Mouse (Mus musculus) bone marrow, adult 2 months (tissue): Measurements from ENCODE around the gene Sept7. TPM values are rescaled to one million over a fixed set of nuclear protein-coding genes. Genes with fewer than 3 reads are reported as not detected.
"Not testable (repeated sequence)": the region's sequence is repeated elsewhere in the genome, so short reads cannot be mapped to it uniquely, and the experiment has no call there.

Experiments
- H3K27ac ChIP-seq: fragments of 200-500 bp; 2 replicates; pipeline ENCODE4 v1.5.1; 2012; ENCODE audit warnings: low read depth, mild to moderate bottlenecking, control low read depth, inconsistent platforms, low read length; ENCODE audit not compliant: control insufficient read depth, poor library complexity, insufficient read depth
- H3K4me1 ChIP-seq: fragments of 200-500 bp; 2 replicates; pipeline ENCODE4 v1.6.1; 2011; ENCODE audit warnings: low read length; ENCODE audit not compliant: control insufficient read depth, insufficient read depth
- H3K4me3 ChIP-seq: fragments of 200-500 bp; replicated peaks from 2 replicates; pipeline ENCODE3; 2011; ENCODE audit warnings: mild to moderate bottlenecking, low read depth, low read length, control low read depth; ENCODE audit not compliant: control insufficient read depth
- CTCF ChIP-seq: fragments of 200-500 bp; IDR thresholded peaks from 2 replicates; pipeline ENCODE4 v1.5.1; 2011; ENCODE audit warnings: low read length, control low read depth; ENCODE audit not compliant: control insufficient read depth, insufficient read depth
- POLR2A ChIP-seq: fragments of 200-500 bp; IDR thresholded peaks from 2 replicates; pipeline ENCODE4 v1.6.1; 2011; ENCODE audit warnings: low read depth, mild to moderate bottlenecking, control low read depth, low read length, borderline replicate concordance; ENCODE audit not compliant: control insufficient read depth
- WGBS: fragments of 180-500 bp; shearing (Covaris S2); methylation state at CpG from one replicate; pipeline ENCODE4 v1.1.7; 2018; 5-methylcytosine and 5-hydroxymethylcytosine counted together
- polyA plus RNA-seq: library from polyadenylated mRNA; stranded (reverse); fragments of >200 nt; gene quantifications from 2 replicates; pipeline ENCODE4 v1.2.4, GENCODE M21; 2011; ENCODE audit warnings: low replicate concordance; ENCODE audit not compliant: missing spikeins, insufficient read depth, insufficient read length

The Sept7 gene
- polyA plus RNA-seq, 1 experiment, result 75.9 TPM

DNA sequence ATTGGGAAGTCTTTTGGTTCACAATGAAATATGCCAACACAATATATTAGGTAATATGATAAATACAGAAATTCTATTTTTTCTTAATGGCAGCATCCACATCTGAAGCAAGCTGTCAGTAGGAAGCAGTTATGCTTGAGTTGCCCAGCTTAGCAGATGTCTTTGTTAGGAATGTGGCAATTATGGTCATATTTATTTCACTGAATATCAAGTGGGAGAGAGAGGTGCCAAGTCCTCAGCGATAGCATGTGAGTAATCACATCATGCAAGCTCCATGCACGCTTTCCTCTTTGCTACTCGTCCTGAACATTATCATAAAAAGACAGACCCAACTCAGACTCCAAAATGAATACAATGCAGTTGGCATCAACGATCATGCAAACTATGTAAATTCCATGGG, 27.3 kb upstream of the Sept7 start:
- Histone ChIP-seq H3K27ac (no peak overlapping the region), H3K4me3 (no peak overlapping the region), H3K4me1 (no peaks in the 10 kb centered on the region)
- TF ChIP-seq POLR2A (no peak), CTCF (no peak)
- WGBS, result 88% methylated on average over 4 of the region's 4 CpGs

DNA sequence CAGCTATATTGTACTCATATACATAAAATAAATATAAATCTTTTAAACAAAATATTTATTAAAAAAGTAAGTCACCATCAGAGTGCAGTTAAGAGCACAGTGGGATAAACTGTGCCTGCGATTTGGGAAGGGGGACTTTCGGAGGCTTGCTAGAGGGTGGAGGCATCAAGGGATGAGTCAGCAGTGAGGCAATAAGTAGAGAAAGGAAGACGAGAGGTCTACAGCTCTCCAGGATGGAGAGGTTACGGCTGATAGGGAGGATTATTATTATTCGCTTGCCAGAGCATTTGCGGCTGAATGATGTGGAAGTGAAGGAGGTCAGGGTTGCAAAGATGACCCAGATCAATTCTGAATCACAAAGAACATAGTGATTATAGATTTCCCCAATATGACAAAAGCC, 22.5 kb upstream of the Sept7 start:
- WGBS, result 66% methylated on average over 6 of the region's 6 CpGs
- H3K4me1 ChIP-seq, result no peaks in the 10 kb centered on the region
- H3K4me3 ChIP-seq, result no peak overlapping the region
- TF ChIP-seq CTCF (no peak), POLR2A (no peak)
- no peak overlapping the region for H3K27ac ChIP-seq

DNA sequence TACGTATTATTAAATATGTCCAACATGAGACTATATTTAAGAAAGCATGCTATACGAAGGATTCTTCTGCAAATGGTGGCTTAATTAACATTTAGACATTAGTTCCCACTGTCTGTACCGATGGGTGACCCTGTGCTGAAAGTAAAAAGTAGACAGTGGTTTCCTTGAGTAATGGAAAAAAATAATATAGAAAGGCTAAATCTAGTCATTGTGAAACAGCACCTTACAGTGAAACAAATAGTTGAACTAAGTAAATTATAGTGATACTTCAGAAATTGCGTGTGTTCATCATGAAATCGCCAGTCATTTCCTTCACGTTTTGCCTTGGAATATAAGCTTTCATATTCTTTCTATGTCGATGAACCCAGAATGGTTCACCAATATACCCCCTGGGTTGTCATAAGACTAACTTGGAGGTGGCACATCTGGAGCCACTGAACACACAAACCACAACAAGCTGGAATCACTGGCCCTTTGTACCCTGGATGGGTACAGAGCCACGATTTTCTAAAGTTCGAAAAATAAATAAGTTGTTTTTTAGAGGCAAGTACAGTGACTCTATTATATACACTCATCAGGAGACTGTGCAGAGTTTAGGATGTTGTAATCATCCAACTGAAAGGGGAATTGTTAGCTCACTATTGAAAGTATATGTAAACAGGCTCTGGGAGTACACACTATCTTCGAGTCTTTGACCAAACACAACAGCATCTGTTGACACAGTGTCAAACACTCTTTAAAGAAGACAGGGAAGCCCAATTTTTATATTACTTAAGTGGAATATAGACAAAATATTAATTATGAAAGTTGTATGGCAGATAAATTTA, 21.8 kb upstream of the Sept7 start:
- 73% methylated on average over 10 of the region's 10 CpGs for WGBS
- TF ChIP-seq POLR2A, result no peak
- no peak for TF ChIP-seq CTCF
- no peak overlapping the region for H3K27ac ChIP-seq
- H3K4me1 ChIP-seq, result no peaks in the 10 kb centered on the region
- no peak overlapping the region for H3K4me3 ChIP-seq

DNA sequence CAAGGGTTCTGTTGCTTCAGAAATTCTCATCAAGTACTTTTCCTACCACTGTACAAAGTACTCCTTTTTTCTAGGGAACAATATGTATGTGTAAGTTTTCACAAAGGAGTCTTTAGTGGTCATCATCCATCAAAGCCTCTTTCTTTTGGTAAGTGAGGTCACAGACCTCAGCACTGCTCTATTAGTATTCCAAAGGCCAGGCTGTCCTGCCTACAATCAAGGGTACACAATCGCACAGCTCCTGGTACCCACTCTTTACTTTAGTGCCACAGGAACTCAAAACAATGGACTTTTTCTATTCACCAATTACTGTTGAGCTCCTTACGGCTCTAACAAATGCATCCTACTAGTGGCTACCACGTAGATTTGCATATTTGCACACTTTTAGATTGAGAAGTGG, 11.2 kb upstream of the Sept7 start:
- Histone ChIP-seq H3K27ac (no peak overlapping the region), H3K4me1 (no peaks in the 10 kb centered on the region), H3K4me3 (no peak overlapping the region)
- 83% methylated on average over 3 of the region's 3 CpGs for WGBS
- no peak for TF ChIP-seq POLR2A
- TF ChIP-seq CTCF, result no peak

DNA sequence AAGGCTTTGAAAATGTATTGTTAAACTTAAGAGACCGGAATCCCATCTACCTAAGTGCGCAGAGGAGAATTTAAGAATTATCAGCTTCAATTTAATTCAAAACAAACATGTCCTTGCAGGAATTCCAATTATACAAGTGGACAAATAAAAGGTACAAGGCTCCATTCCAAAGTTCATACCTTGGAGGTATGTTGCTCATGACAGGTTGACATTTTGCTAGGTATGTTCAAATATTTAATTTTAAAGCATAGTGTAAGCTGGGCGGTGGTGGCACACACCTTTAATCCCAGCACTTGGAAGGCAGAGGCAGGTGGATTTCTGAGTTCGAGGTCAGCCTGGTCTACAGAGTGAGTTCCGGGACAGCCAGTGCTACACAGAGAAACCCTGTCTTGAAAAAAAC, 10.5 kb upstream of the Sept7 start:
- not testable (repeated sequence) for H3K4me3 ChIP-seq

DNA sequence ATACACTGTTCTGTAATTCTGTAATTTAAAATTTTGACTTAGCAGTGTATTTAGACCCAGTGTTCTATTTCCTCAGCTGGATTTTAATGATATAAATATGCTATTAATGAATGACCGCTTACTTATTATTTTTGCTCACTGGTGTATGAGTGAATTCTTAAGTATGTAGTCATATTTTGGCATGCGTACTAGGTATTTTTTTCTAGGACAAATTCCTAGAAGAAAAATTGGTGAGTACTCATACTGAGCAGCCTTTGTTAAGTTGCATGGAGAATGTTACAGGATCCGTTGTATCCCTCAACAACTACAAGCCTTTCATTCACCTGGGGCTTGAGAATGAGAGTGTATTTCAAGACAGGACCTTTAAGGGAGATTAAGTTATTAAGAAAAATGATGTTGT, 10.0 kb upstream of the Sept7 start:
- no peak overlapping the region for H3K27ac ChIP-seq
- TF ChIP-seq POLR2A, result no peak
- TF ChIP-seq CTCF, result no peak
- H3K4me3 ChIP-seq, result no peak overlapping the region
- no peaks in the 10 kb centered on the region for H3K4me1 ChIP-seq
- 88% methylated on average over 3 of the region's 3 CpGs for WGBS

More for the DNA sequence above, 10.5 kb upstream of the Sept7 start:
- H3K27ac ChIP-seq, H3K4me1 ChIP-seq: not testable (repeated sequence)
- WGBS, result 83% methylated on average over 5 of the region's 5 CpGs

DNA sequence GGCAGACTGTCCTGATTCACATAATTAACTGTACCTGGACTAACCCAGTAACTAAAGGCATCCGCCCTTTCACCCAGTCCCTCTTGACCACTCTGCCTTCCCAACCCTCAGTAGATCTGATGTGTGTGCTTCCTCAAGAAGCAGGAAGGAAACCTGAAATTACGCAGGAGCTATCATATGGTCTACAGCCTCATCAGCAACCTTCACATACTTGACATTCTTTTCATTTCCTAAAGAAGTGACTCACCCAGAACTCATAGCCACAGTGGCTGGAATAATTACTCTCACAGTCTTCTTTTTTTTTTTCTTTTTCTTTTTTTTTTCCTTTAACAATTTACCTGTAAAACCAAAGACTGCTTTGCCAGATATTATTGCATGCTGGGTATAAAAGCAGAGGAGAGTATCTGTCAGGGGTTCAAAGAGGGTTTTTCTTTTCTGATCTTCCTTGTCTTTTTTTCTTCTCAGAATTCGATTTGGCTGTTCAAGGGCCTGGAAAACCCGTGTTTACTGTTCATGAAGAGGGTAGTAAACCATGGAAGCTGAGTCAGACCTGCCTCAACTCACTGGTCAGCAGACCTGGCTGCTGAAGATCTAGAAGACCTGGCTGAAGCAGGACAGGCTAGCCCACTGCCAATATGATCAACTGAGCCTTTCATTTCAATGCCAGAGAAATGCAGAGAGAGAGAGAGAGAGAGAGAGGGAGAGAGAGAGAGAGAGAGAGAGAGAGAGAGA, 8.1 kb upstream of the Sept7 start:
- WGBS, result 56% methylated on average over 4 of the region's 4 CpGs
- Histone ChIP-seq H3K4me1 (no peaks in the 10 kb centered on the region), H3K4me3 (no peak overlapping the region), H3K27ac (no peak overlapping the region)
- no peak for TF ChIP-seq CTCF
- no peak for TF ChIP-seq POLR2A

DNA sequence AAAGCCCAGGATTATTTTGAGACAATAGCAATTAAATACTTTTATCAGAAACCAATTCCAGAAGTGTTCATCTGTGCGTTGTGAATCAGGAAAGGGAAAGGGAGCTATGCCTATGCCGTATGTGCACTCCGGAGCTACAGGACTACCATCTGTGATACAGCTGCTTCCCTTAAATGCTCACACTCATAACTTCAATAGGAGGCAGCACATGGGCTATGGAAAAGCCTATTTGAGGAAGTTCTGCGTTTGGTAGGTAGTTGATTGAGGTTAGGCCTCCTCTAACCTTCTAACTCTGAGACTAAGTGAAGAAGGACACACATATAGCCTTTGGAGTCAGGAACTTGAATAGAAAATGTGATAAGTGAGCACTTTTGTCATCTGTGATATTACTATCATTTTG, 7.1 kb upstream of the Sept7 start:
- Histone ChIP-seq H3K4me1 (no peaks in the 10 kb centered on the region), H3K27ac (no peak overlapping the region), H3K4me3 (no peak overlapping the region)
- 38% methylated on average over 4 of the region's 4 CpGs for WGBS
- no peak for TF ChIP-seq POLR2A
- no peak for TF ChIP-seq CTCF
